Mouse (Mus musculus) CH12F3 (cell line): Measurements from ENCODE around the gene Spata18.

Experiments used
- in situ Hi-C: fragments of 300-500 bp; cut with MboI; formaldehyde crosslinking; loops from 2 replicates; pipeline ENCODE4 v1.14.3; 2020; ENCODE audit warnings: low sequenced_read_pairs

The Spata18 gene

DNA sequence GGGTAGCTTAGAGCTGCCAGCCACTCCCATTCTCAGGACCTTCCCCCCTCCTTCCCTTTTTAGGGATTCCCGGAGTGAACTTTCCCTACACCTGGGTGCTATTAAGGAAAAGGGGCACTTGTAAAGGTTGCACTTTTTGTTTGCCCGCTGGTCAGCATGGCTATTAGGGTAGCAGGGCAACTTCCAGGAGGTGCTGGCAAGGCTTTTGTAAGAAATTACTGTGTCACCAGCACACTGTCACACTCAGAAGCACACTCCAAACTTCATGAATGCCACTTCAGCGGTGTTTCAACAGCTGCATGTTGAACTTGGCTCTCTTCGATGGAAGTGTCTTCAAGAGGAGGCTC lies 649 bp downstream of the Spata18 start:
- in situ Hi-C loops = no loop called here

DNA sequence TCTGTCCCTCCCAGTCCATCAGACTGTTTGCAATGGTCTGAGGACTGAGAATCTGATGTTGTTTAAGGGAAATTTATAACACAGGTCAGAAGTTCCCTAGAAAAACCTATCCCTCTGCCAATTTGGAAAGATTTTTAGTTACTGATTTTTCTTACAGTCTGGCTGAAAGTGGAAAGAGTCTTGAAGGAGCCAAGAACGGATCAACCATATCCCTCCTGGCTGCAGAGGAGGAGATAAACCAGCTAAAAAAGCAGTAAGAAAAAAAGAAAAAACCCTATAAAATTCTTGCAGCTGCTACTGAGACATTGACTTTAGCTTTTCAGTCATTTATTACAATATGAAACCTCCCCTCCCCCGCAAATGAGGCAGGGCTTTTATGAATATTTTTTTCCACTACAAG lies 15.5 kb downstream of the Spata18 start:
- in situ Hi-C loops = no loop called here

DNA sequence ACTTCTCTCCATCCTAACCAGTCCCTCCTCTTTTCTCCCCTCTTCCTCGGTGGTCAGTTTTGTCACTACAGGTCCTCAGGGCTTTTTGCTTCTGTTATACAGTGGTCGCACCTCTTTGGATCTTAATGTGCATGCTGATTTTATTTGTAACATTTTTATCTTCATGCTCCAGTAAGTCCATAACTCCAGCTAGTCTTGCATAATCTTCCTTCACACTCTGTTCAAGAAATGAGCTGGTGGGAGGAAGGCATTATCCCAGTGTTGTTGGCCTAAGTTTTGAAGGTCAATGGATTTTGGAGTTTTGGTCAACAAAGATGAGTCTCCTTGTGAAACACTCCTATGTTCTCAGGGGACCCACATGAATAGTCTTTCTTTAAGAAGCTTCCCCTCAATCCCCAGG lies 16.7 kb downstream of the Spata18 start:
- in situ Hi-C loops = no loop called here

DNA sequence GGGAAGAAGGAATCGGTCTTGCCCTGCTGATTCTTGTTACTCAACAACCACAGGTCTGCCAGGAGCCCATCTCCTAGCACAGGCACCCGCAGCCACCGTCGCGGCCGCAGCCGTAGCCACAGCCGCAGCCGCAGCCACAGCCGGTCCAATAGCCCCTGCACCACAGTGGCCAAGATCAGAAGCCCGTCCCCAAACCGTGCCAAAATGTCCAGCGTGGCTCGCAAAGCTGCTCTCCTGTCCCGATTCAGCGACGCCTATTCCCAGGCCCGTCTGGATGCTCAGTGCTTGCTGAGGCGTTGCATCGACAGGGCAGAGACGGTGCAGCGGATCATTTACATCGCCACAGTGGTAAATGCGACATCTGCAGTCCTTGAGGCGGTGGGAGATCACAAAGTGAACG lies 18.2 kb downstream of the Spata18 start:
- in situ Hi-C loops = no loop called here

DNA sequence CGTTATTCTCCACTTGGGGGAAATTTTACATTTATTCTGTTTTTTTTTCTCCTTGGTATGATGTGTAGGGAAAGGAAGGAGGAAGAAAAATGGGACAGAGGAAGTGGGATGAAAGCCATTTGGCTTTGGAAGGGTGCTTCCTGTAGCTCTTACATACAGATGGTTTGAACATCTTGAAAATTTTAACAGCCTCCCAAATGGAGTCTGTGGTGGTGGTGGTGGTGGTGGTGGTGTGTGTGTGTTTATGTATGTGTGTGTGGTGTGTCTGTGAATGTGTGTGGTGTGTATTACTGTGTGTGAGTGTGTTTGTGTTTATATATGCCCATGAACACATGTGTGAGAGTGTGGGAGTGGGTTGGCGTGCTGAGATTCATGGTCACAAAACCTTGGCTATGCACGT lies 24.4 kb downstream of the Spata18 start:
- in situ Hi-C loops = no loop called here

DNA sequence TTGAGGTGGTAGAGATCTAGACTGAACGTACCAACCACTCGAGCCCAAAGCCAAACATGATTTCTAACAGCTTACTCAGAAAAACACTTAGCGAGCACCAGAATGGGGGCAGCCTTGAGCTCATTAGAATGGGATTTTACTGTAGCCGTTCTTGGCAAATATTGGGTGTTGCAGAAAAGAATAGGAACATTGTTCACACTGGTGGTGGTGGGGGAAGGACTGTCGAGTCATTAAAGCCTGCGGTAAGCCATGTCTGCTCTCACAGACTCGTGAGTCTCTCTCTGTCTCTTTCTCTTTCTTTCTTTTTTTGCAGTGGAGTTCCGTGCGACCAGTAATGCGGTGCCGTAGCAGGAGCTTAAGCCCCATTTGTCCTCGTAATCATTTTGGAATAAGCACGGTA lies 25.4 kb downstream of the Spata18 start:
- in situ Hi-C loops = no loop called here

DNA sequence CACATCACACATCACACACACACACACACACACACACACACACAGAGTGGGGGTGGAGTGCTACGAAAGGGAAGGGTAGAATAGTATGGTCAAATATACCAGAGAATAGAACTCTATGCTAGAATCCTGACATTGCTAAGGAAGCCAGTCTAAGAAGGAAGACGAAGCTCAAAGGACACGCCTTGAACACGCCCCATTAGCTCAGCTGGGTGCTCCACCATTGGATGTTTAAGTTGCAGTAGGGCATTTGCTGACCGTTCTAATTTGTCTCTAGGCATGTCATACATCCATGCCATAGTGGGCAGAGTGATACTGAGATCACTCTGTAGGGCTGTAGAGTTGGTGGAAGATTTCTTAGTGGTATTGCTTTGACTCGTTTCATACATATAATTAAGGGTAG lies 32.0 kb downstream of the Spata18 start:
- in situ Hi-C loops = no loop called here

DNA sequence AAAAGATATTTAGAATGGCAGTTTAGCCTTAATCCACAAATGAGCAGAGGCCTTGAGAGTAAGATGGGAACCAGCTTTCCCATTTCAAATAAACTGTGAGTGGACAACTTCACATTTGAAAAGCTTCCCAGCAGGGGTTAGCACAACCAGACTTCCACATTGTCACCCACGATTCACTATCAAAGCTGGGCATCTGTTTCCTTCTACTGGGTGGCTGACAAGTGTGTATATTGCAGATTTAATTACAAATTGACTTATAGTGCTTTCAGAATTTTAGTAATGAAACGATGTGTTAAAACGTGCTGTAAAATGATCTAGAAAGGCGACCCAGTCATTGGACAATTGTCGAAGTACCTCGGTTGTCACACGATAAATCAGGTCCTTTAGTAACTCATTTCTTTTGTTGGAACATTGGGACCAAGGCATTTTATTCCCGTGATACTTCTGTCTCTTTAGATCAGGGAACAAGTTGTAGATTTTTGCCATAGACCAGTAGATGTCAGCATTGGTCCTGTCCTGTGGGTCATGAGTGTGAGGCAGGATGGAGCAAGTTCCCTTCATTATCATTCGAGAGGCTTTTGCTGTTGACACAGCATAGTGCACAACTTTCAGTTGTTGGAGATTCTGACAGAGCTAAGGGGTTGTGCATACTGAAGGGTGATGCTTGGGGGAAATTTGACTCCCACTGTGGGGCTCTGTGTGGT lies 32.7 kb downstream of the Spata18 start:
- in situ Hi-C loops = no loop called here

DNA sequence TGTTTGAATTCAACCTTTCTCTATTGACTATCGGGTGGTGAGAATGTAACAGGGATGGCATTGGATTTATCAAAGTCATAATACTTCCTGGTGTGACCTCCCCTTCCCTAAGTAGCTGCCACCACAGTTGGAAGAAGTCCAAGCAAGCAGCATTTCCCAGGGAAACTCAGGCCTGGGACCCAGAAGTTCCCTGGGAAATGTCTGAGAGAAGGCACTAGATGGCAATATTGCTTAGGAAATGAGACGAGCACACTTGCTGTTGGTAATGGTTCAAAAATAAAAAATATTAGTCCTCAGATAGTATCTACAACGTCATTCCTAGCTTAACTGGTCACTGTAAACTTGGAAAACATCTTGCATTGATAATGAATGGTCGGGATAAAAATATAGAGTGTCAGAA lies 35.0 kb downstream of the Spata18 start:
- in situ Hi-C loops = no loop called here

DNA sequence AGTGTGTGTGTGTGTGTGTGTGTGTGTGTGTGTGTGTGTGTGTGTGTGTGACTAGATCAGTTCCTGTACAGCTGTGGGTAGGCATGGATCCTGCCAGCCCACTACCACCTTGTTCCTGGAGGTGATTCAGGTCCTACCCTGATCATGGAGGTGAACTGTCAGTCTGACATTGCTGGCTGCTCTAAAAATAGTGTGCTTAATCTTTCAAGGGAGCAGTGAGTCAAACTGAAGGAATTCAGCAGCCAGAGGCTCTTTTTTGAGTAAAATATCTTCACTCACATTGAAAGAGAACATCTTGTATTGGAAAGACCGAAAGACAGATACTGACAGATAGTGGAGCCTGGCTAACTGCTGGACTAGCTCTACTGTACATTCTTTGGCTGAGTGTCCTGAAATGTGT lies 37.4 kb downstream of the Spata18 start:
- in situ Hi-C loops = no loop called here

DNA sequence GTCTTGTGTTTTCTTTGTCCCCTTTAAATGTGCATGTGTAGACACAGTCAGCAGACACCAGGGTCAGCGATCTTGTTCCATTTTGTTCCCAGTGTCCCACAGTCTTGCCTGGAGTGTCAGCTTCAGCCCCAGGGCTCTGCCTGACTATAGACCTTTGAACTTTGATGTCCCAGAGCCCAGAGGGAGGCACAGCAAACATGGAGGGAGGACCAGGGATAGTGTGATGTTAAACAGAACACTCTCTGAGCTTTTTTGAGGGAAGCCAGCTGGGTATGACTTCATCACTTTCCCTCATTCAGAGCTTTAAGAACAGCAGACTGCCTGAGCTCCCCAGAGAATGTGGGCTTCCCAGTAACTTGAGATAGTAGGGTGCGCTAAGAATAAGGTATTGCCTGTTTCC lies 39.0 kb downstream of the Spata18 start:
- in situ Hi-C loops = no loop called here

DNA sequence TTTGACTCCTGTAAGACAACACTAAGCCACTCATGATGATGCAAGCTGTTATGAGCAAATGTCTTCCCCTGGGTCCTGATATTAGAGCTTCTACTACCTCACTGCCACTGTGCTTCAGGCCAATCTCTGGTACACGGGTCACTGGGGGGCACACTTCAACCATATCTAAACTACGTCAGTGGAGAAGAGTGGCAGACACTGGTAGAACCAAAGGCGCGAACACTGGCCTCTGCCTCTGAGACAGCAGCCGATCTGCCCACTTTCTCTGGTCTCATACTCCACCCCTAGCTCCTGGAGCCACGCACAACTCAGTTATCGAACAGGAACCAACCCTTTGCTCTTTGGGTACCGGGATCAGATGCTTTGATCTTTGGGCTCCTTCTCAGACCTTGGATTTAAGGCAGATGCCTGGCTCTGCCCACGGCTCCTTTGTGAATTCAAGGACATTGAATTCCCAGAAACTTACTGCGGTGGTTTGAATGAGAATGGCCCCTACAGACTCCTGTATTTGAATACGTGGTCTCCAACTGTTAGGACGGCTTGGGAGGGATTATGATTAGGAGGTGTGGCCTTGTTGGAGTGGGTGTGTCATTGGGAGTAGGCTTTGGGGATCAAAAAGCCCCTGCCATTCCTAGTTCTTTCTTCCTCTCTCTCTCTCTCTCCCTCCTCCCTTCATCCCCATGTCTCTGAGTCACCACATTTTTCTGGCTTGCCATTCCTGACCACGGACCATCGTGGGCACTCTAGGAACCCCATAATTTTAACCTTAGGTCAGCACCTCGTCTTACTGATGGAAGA lies 40.7 kb downstream of the Spata18 start:
- in situ Hi-C loops = no loop called here

DNA sequence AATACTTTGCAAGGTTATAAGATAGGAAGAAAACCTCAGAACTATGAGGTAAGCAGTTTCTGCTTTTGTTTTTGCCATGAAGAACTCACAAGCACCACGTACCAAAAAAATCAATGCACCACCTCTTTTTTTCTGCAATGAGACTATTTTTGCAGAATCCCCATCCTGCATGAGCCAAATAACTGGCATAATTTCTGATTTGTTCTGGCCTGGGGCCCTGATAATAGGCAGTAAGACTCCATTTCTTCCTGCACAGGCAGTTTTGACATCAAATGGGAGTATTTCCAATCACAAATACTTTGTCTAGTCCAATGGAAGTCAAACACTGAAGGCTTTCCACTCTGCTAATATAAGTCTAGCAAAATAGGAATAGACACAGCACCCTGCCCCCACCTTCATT lies 42.6 kb downstream of the Spata18 start:
- in situ Hi-C loops = no loop called here

DNA sequence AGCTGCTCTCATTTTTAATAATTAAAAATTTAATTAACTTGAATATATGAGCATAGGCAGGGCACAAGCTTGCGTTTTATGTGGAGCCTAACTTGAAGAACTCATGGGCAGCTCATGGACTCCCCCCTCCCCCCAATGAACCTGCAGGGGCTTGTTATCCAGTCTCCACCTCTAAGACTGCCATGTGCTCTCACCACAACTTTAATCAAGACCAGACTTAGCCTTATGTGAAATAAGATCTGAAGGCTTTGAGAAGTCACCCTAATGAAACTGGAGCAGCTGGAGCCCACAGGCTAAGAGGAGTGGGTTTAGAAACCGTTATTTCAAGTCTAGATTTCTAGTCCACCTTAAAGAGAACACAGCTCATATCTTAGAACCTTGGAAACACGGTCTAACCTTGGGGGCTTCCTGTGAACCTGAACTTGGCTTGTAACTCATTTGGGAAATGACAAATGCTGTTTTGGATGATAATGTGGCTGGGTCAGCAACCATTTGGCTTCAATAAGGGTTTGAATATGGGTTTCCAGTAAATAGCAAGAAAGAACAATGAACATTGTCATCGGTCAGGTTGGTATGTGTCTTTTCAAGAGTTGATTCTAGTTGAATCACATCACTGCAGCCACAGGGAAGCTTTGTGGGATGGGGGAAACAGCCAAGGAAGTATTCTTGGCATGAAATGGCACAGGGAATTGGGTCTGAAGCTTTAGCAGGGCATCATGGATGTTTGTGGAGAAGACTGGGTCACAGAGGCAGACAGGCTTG lies 43.3 kb downstream of the Spata18 start:
- in situ Hi-C loops = no loop called here

DNA sequence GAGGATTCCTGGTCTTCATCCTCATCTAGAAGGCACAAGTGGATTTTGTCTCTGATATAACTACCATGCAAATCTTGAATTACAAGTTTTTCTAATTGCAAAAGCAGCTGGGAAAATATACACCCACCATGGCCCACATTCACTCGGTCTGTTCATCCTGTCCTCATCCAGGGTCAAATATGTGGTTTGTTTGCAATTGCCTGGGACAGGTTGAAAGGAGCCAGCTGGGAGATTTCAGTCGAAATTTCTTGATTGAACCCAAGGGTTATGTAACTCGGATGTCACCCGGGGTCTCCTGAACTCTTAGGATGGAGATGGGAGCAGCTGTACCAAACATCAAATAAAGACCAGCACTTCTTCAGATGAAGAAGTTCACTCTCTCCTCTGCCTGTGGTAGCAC lies 46.5 kb downstream of the Spata18 start:
- in situ Hi-C loops = no loop called here

DNA sequence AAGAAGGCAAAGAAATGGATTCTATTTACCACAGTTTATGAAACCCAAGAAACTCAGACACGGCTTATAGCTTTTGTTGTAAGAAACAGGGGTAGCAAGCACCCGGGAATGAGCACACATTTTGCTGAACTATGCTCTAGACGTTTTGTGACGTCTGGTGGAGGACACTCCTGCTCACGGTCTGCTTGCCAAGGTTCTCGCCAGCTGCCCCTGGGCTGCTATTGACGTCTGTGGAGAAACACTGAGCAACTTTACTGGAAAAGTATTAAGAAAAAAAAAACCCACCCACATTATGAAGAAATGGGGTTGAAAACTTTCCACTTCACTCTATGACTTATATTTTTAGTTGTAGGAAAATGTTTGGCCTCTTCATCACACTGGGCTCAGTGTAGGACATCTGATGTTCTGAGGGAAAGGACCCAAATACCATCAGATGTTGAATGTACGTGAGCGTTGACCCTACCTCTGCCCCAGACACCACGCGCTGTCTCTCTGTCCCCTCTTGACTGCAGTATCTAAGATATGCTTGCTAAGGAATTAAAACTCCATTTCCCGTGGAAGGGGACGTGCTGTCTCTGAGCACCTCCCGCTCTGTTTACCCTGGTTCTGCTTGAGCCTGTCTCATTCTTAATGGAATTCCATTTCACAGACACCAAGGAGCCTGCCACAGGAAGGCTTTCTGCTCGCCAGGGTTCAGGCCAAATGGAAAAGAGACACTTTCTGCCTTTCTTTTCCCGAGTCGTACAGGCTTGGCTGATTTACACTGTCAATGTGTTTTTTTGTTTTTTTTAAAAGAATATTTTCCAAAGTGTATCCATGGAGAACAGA lies 50.1 kb downstream of the Spata18 start:
- in situ Hi-C loops = no loop called here

DNA sequence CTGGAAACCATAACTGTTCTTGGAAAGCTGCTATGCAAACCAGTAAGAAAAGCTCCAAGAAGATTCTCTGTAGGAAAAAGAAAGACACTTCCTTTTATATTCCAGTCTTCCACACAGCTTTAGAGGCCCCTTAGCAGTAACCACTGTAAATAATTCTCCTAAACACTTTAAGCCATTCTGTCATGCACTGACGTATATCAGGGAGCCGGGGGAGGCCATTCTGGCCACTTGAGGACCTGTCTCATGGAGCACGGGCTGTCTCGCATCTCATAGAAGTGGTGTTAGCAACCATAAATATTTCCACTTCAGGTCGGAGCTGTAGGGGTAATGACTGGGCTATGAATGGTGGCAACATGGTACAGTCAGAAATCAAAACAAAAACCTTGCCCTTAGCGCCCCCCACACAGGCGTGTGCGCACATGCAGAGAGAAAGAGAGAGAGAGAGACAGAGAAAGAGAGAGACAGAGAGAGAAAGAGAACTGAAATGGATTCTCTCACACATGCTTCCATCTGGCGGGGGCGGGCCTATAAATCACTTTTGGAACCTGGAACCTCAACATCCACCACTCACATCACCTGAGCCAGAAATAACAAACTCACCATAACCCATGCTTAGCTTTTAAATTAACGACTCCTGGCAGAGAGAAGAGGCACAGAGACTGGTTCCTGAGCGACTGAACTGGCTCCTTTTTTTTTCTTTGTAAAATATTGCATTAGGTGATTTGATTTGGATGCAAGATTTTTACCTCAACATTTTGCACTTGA lies 50.9 kb downstream of the Spata18 start:
- in situ Hi-C loops = no loop called here

DNA sequence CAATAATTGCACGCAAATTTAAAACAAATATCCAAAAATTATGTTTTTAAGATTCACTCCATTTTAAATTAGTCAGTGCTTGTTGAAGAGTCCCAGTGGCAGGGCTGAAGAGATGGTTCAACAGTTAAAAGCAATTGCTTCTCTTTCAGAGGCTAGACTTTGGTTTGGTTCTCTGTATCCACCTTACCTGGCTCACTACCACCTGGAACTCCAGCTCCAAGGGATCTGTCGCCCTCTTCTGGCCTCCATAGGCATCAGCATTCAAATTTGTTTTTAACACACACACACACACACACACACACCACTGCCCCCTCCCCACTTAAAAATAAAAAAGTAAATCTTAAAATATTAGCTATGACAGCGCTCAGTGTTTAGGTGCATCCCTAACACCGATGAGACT lies 51.9 kb downstream of the Spata18 start:
- in situ Hi-C loops = no loop called here

DNA sequence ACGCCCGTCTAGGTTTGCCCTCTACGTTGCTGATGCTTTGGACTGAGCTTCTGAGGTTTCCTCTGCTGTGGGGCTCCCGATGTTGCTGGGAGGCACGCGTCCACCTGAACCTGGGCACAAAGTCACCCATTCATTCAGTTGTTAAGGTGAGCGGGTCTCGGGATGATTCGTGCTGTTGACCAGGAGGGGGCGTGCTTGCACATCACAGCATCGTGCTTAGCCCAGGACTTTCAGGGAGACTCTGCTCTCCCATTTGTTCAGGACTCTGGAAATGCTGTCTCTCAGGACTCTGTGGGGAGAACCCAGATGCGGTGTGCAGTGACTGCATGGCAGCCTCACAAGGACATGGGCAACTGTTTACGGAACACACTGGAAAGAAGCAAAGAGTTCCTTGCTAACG lies 53.1 kb downstream of the Spata18 start:
- in situ Hi-C loops = no loop called here

DNA sequence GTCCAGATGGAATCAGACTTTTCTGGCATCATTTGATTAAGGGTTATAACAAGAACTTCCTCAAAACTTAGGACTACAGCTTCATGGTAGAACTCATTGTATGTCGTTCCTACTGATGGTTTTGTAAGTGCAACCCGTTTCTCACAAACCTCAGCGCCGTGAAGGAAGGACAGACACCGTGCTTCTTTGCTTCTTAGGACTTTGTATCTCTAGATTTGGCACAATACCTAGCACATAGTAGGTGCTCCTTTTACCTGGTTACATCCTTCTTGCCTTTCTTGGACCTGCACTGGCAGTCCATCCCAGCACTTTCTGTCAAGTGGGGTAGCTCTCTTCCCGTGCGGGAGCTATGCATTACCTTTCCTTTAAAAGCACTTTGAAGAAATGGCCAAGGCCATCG lies 53.6 kb downstream of the Spata18 start:
- in situ Hi-C loops = no loop called here
